Comparison of ENCODE assay signal across 14 mouse cellular contexts in genomic region chr5:39215016-39215415, GRCm38 (mm10).
DNase-seq lines count a peak whose midpoint lies in the region; ATAC-seq and TF ChIP-seq lines count a peak whose summit lies in the region.
"Had no signal": no experiment of that assay in that cellular context is flagged by ENCODE, and none has a peak within 500 bp of the region (broad histone marks: within the 10 kb centered on the region; RNA-seq: fewer than 3 reads in every experiment).

No protein-coding gene starts in this region.

- DNase-seq in kidney, postnatal 10 days = peak; percentile 4
- no peak for DNase-seq in kidney, adult 9 months
- DNase-seq in Patski (ENCODE audit: low read depth, low spot score) = peak; percentile 43
- DNase-seq in cerebellum, postnatal 10 days = peak; percentile 33 to 38
- no peak for DNase-seq in right cerebral cortex, adult 2 months (ENCODE audit: low spot score in 2 of 2)
- no peak for DNase-seq in c-Kit-positive CD71-positive TER-119-positive erythroid progenitor cells, embryonic 14.5 days (ENCODE audit: low spot score)
- DNase-seq: gastrocnemius, postnatal 36 days; kidney, postnatal 14 days had no signal

- no peak overlapping the region for H3K27ac ChIP-seq in forebrain, embryonic 15.5 days (replicated peaks)
- H3K27ac ChIP-seq in forebrain, embryonic 16.5 days (ENCODE audit: low read length) = no peak overlapping the region
- H3K27ac ChIP-seq: midbrain, embryonic 10.5 days had no signal

- no peaks in the 10 kb centered on the region for H3K27me3 ChIP-seq in forebrain, embryonic 15.5 days
- H3K27me3 ChIP-seq in forebrain, embryonic 16.5 days (replicated peaks; ENCODE audit: control insufficient read depth, insufficient read depth, low read length) = no peaks in the 10 kb centered on the region
- no peaks in the 10 kb centered on the region for H3K27me3 ChIP-seq in Patski
- H3K27me3 ChIP-seq: heart, embryonic 12.5 days had no signal

- POLR2A ChIA-PET in Patski (lab: Charles Lee) = no interaction called here

- in situ Hi-C loops in Patski (cut with MboI; ENCODE audit: low pct_unique_long_range_greater_than_20kb) = loop anchor here (10.0 to 25.0 kb wide), 3 partner anchors 420 to 747 kb away; no protein-coding TSS in a partner anchor

- H3K4me1 ChIP-seq in forebrain, embryonic 15.5 days = peaks cover 7% of the 10 kb centered on the region; the same call in 1 of the 2 replicates
- H3K4me1 ChIP-seq in forebrain, embryonic 16.5 days (replicated peaks; ENCODE audit: control insufficient read depth, insufficient read depth, low read length) = 0 out of 2 replicates have a peak, but pooled peaks cover 4% of the 10 kb centered on the region
- H3K4me1 ChIP-seq: heart, embryonic 12.5 days; midbrain, embryonic 10.5 days had no signal

- TF ChIP-seq CTCF in Patski (IDR thresholded peaks at IDR 0.05) = peak; percentile 57

- no peaks in the 10 kb centered on the region for H3K9me3 ChIP-seq in forebrain, embryonic 15.5 days
- no peaks in the 10 kb centered on the region for H3K9me3 ChIP-seq in forebrain, embryonic 16.5 days (ENCODE audit: control insufficient read depth, low read length)
- H3K9me3 ChIP-seq: heart, embryonic 12.5 days; midbrain, embryonic 10.5 days had no signal

- CTCF ChIA-PET in Patski (lab: Charles Lee) = interaction anchor here (0.7 to 1.4 kb wide), 7 partner anchors 22 to 429 kb away, joined by 3 to 6 read pairs (median 3); no protein-coding TSS in a partner anchor

- 55% methylated on average over 3 of the region's 3 CpGs for WGBS in forebrain, embryonic 15.5 days
- 51% methylated on average over 3 of the region's 3 CpGs for WGBS in forebrain, embryonic 16.5 days

- 0 out of 2 replicates have a peak, but pooled peaks have one; percentile 23 for ATAC-seq in forebrain, embryonic 15.5 days (replicated peaks)
- ATAC-seq in forebrain, embryonic 16.5 days = no peak
- ATAC-seq in Patski = peak; percentile 44
- ATAC-seq: inflammation-experienced regulatory T-cells, adult 6 months had no signal

- no peak overlapping the region for H3K4me2 ChIP-seq in forebrain, embryonic 15.5 days (replicated peaks)
- H3K4me2 ChIP-seq in forebrain, embryonic 16.5 days (ENCODE audit: low read length) = no peak overlapping the region
- H3K4me2 ChIP-seq: heart, embryonic 12.5 days had no signal

- no peak overlapping the region for H3K9ac ChIP-seq in forebrain, embryonic 15.5 days (replicated peaks)
- H3K9ac ChIP-seq in forebrain, embryonic 16.5 days (replicated peaks; ENCODE audit: low read depth, low read length) = no peak overlapping the region
- H3K9ac ChIP-seq: heart, embryonic 12.5 days had no signal

- H3K4me3 ChIP-seq in forebrain, embryonic 15.5 days = no peak overlapping the region
- no peak overlapping the region for H3K4me3 ChIP-seq in forebrain, embryonic 16.5 days (replicated peaks; ENCODE audit: low read length)
- H3K4me3 ChIP-seq: heart, embryonic 12.5 days; midbrain, embryonic 10.5 days; myocyte had no signal

- H3K36me3 ChIP-seq in forebrain, embryonic 15.5 days = no peaks in the 10 kb centered on the region
- H3K36me3 ChIP-seq in forebrain, embryonic 16.5 days (ENCODE audit: control insufficient read depth, insufficient read depth) = no peaks in the 10 kb centered on the region
- H3K36me3 ChIP-seq: heart, embryonic 12.5 days; midbrain, embryonic 10.5 days had no signal

Comparison
In these comparisons a context has a peak if more than half of its experiments do, and no peak if none do; other contexts are left out.
1. DNase-seq: peak in kidney, postnatal 10 days (single experiment), Patski (single experiment) and cerebellum, postnatal 10 days (2 of 2); none in kidney, adult 9 months (single experiment), right cerebral cortex, adult 2 months (0 of 2) and c-Kit-positive CD71-positive TER-119-positive erythroid progenitor cells, embryonic 14.5 days (single experiment).